Mouse (Mus musculus): ENCODE results near the gene Med28. TPM values are rescaled to one million over a fixed set of nuclear protein-coding genes. Genes with fewer than 3 reads are reported as not detected.

The Med28 gene
- total and polyA plus RNA-seq, 2 experiments from 2014 or later = 78.3 to 136 TPM

DNA sequence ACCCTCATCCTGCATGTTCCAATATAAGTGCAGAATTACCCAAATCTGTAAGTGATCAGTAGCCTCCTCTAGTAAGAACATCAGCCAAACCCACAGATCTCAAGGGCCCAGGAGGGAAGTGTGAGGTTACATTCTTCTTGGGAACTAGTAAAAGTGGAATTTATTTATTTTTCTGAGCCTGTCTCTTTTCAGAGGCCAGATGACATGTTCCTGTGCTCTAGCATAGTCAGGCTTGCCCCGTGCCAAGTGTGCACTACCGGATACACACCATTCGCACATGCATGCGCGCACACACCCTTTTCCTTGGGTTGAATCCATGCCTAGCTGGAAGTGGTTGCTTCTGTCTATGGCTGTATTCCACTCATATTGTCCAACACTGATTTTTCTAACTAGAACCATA, 44.3 kb upstream of the Med28 start:
- H3K27me3 ChIP-seq (ENCODE audit: control insufficient read depth, insufficient read depth, low read length) = no peaks in the 10 kb centered on the region
- no peaks in the 10 kb centered on the region for H3K9me3 ChIP-seq (replicated peaks; ENCODE audit: control insufficient read depth, low read length)
- H3K9ac ChIP-seq (replicated peaks; ENCODE audit: low read depth, low read length) = no peak overlapping the region
- no peak for TF ChIP-seq EP300 (IDR thresholded peaks at IDR 0.05; ENCODE audit: low read depth)
- no peak for TF ChIP-seq CTCF (IDR thresholded peaks at IDR 0.05; ENCODE audit: low read depth)
- H3K4me3 ChIP-seq (ENCODE audit: low read depth, low read length) = no peak overlapping the region
- no peaks in the 10 kb centered on the region for H3K36me3 ChIP-seq (replicated peaks; ENCODE audit: control insufficient read depth, insufficient read depth, low read length)
- ATAC-seq (ENCODE audit: insufficient read depth, low read depth) = no peak
- DNase-seq (ENCODE audit: low spot score) = no peak
- WGBS = 84% methylated on average over 5 of the region's 5 CpGs
- H3K27ac ChIP-seq (ENCODE audit: low read depth) = no peak overlapping the region
- no peak overlapping the region for H3K4me2 ChIP-seq (ENCODE audit: low read depth, low read length)
- H3K4me1 ChIP-seq (ENCODE audit: control insufficient read depth, insufficient read depth) = no peaks in the 10 kb centered on the region

DNA sequence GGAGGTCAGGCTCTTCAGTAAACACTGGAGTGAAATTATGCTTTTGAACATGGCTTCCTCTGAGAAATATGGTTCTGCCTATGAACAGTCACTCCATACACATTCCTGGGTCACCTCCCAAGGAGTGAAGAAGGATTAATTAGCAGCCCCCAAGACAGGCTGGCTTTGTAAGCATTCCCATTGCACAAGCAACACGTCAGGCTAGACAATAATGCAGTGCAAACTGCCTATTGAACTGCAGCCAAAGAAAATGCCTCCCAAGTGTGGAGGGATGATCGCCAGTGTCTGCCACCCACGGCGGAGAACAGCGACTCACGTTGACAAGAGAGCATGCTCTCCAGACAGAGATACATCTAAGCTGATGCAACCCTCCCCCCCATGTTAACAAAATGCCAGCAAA, 43.7 kb upstream of the Med28 start:
- Histone ChIP-seq H3K9me3 (replicated peaks; ENCODE audit: control insufficient read depth, low read length) (no peaks in the 10 kb centered on the region), H3K27ac (ENCODE audit: low read depth) (no peak overlapping the region), H3K36me3 (replicated peaks; ENCODE audit: control insufficient read depth, insufficient read depth, low read length) (no peaks in the 10 kb centered on the region), H3K4me1 (ENCODE audit: control insufficient read depth, insufficient read depth) (no peaks in the 10 kb centered on the region), H3K9ac (replicated peaks; ENCODE audit: low read depth, low read length) (no peak overlapping the region), H3K27me3 (ENCODE audit: control insufficient read depth, insufficient read depth, low read length) (no peaks in the 10 kb centered on the region), H3K4me3 (ENCODE audit: low read depth, low read length) (no peak overlapping the region), H3K4me2 (ENCODE audit: low read depth, low read length) (no peak overlapping the region)
- TF ChIP-seq CTCF (IDR thresholded peaks at IDR 0.05; ENCODE audit: low read depth) (no peak), EP300 (IDR thresholded peaks at IDR 0.05; ENCODE audit: low read depth) (no peak)
- 21% methylated on average over 6 of the region's 6 CpGs for WGBS
- DNase-seq (ENCODE audit: low spot score) = no peak
- no peak for ATAC-seq (ENCODE audit: insufficient read depth, low read depth)

DNA sequence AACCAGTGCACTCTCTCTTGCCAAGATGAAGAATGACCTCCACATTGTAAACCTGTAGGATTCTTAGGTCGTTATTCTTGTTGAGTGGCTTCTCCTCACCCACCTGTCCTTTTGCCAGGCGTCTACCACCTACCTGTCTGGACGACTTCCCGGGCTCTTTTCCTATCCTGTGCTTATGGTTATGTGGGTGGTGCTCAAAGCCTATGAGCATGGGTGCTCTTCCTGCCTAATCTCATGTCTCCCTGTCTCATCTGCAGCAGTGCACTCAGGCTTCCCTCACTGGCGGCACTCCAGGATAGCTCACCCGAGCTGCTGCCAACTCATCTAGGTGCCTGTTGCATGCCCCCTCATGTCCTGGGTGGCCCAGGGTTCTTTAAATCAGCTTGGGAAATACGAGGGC, 42.4 kb upstream of the Med28 start:
- Histone ChIP-seq H3K27ac (ENCODE audit: low read depth) (no peak overlapping the region), H3K9ac (replicated peaks; ENCODE audit: low read depth, low read length) (no peak overlapping the region), H3K36me3 (replicated peaks; ENCODE audit: control insufficient read depth, insufficient read depth, low read length) (no peaks in the 10 kb centered on the region), H3K27me3 (ENCODE audit: control insufficient read depth, insufficient read depth, low read length) (no peaks in the 10 kb centered on the region), H3K4me2 (ENCODE audit: low read depth, low read length) (no peak overlapping the region), H3K4me3 (ENCODE audit: low read depth, low read length) (no peak overlapping the region), H3K9me3 (replicated peaks; ENCODE audit: control insufficient read depth, low read length) (no peaks in the 10 kb centered on the region), H3K4me1 (ENCODE audit: control insufficient read depth, insufficient read depth) (no peaks in the 10 kb centered on the region)
- ATAC-seq (ENCODE audit: insufficient read depth, low read depth) (no peak), DNase-seq (ENCODE audit: low spot score) (no peak)
- WGBS = 68% methylated on average over 7 of the region's 7 CpGs
- TF ChIP-seq EP300 (IDR thresholded peaks at IDR 0.05; ENCODE audit: low read depth) (no peak), CTCF (IDR thresholded peaks at IDR 0.05; ENCODE audit: low read depth) (no peak)

DNA sequence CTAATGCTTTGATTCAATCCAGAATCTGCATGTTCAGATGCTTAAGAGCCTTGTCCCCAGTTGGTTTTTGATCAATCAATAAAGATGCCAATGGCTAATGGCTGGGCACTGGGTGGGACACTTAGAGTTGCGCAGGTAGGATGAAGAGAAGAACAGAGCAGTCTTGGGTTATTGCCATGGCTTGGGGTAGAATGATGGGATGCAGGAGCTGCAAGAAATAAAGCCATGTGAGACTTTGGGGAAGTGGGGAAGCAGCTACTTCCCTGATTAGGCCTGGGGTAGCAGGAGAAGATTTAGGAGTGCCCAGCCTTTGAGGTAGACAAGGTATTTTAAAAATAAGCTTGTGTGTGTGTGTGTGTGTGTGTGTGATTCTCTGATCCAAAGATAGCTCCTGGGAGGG, 40.0 kb upstream of the Med28 start:
- no peak overlapping the region for H3K9ac ChIP-seq (replicated peaks; ENCODE audit: low read depth, low read length)
- no peak for ATAC-seq (ENCODE audit: insufficient read depth, low read depth)
- H3K36me3 ChIP-seq (replicated peaks; ENCODE audit: control insufficient read depth, insufficient read depth, low read length) = no peaks in the 10 kb centered on the region
- no peak overlapping the region for H3K27ac ChIP-seq (ENCODE audit: low read depth)
- H3K4me3 ChIP-seq (ENCODE audit: low read depth, low read length) = no peak overlapping the region
- TF ChIP-seq CTCF (IDR thresholded peaks at IDR 0.05; ENCODE audit: low read depth) = no peak
- no peak for TF ChIP-seq EP300 (IDR thresholded peaks at IDR 0.05; ENCODE audit: low read depth)
- no peaks in the 10 kb centered on the region for H3K27me3 ChIP-seq (ENCODE audit: control insufficient read depth, insufficient read depth, low read length)
- no peaks in the 10 kb centered on the region for H3K9me3 ChIP-seq (replicated peaks; ENCODE audit: control insufficient read depth, low read length)
- no peaks in the 10 kb centered on the region for H3K4me1 ChIP-seq (ENCODE audit: control insufficient read depth, insufficient read depth)
- DNase-seq (ENCODE audit: low spot score) = no peak
- WGBS = 90% methylated on average over 1 of the region's 1 CpGs
- H3K4me2 ChIP-seq (ENCODE audit: low read depth, low read length) = no peak overlapping the region

DNA sequence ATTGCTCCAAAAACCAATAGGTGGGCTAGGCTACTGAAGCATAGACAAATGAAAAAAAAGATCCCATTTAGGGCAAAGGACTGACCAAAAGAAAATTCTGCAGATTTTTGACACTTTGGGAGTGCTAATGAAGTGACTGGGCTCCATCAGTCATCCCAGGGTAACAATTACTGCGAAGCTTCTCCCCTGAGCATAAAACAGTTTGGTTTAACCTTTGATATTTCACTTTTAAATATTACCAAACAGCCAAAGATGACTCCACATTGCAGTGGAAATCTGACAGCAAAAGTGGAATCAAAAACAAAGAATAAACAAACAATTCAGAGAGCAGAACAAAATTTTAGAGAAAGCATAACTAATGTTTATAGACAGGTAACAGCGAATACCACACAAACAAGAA, 38.9 kb upstream of the Med28 start:
- Histone ChIP-seq H3K9me3 (replicated peaks; ENCODE audit: control insufficient read depth, low read length) (no peaks in the 10 kb centered on the region), H3K36me3 (replicated peaks; ENCODE audit: control insufficient read depth, insufficient read depth, low read length) (no peaks in the 10 kb centered on the region), H3K9ac (replicated peaks; ENCODE audit: low read depth, low read length) (no peak overlapping the region), H3K4me3 (ENCODE audit: low read depth, low read length) (no peak overlapping the region), H3K27ac (ENCODE audit: low read depth) (no peak overlapping the region), H3K27me3 (ENCODE audit: control insufficient read depth, insufficient read depth, low read length) (no peaks in the 10 kb centered on the region), H3K4me2 (ENCODE audit: low read depth, low read length) (no peak overlapping the region), H3K4me1 (ENCODE audit: control insufficient read depth, insufficient read depth) (no peaks in the 10 kb centered on the region)
- ATAC-seq (ENCODE audit: insufficient read depth, low read depth) (no peak), DNase-seq (ENCODE audit: low spot score) (no peak)
- WGBS = 77% methylated on average over 2 of the region's 2 CpGs
- no peak for TF ChIP-seq EP300 (IDR thresholded peaks at IDR 0.05; ENCODE audit: low read depth)
- no peak for TF ChIP-seq CTCF (IDR thresholded peaks at IDR 0.05; ENCODE audit: low read depth)

DNA sequence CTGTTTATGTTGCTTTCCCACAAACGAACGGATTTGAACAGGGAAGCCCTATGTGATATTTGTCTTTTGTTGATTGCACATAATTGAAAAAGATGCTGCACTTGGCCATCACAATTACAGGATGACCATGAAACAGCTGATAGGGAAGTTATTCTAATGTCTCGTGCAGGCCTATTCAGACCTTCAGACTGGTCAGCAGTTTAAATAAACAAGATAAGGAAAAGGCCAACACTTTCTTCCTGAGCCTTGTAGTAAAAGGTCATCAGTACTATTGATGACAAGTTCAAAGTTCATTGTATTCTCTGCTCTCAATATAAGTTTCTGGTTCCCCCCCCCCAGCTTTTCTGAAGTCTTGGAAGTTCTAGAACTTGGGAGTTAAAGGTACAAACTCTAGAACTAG, 37.4 kb upstream of the Med28 start:
- no peak overlapping the region for H3K9ac ChIP-seq (replicated peaks; ENCODE audit: low read depth, low read length)
- H3K27ac ChIP-seq (ENCODE audit: low read depth) = no peak overlapping the region
- no peaks in the 10 kb centered on the region for H3K4me1 ChIP-seq (ENCODE audit: control insufficient read depth, insufficient read depth)
- no peaks in the 10 kb centered on the region for H3K36me3 ChIP-seq (replicated peaks; ENCODE audit: control insufficient read depth, insufficient read depth, low read length)
- no peaks in the 10 kb centered on the region for H3K27me3 ChIP-seq (ENCODE audit: control insufficient read depth, insufficient read depth, low read length)
- no peak overlapping the region for H3K4me2 ChIP-seq (ENCODE audit: low read depth, low read length)
- no peak for ATAC-seq (ENCODE audit: insufficient read depth, low read depth)
- WGBS = 52% methylated on average over 3 of the region's 3 CpGs
- no peaks in the 10 kb centered on the region for H3K9me3 ChIP-seq (replicated peaks; ENCODE audit: control insufficient read depth, low read length)
- no peak for TF ChIP-seq EP300 (IDR thresholded peaks at IDR 0.05; ENCODE audit: low read depth)
- TF ChIP-seq CTCF (IDR thresholded peaks at IDR 0.05; ENCODE audit: low read depth) = no peak
- no peak overlapping the region for H3K4me3 ChIP-seq (ENCODE audit: low read depth, low read length)
- DNase-seq (ENCODE audit: low spot score) = no peak
